Mouse (Mus musculus) retina, postnatal 1 day (tissue): ENCODE data around the gene Apba2.

Experiments used
- DNase-seq: peaks from one replicate; pipeline ENCODE4 v3.0.0-alpha.2; 2012

Apba2 gene

GRCm38 (mm10) chr7:64588636-64589389 is 87.3 kb downstream of the Apba2 start:
- DNase-seq = no peak

- no peak for DNase-seq
Observed at GRCm38 (mm10) chr7:64595256-64595655, 93.8 kb downstream of the Apba2 start.

GRCm38 (mm10) chr7:64596652-64597051 is 95.1 kb downstream of the Apba2 start:
- no peak for DNase-seq

- no peak for DNase-seq
Observed at GRCm38 (mm10) chr7:64609866-64610265, 108.4 kb downstream of the Apba2 start.

GRCm38 (mm10) chr7:64610875-64611274 is 109.4 kb downstream of the Apba2 start:
- DNase-seq = peak; percentile 40

- DNase-seq = no peak
Observed at GRCm38 (mm10) chr7:64619261-64619660, 117.8 kb downstream of the Apba2 start.

GRCm38 (mm10) chr7:64626494-64626893 is 125.0 kb downstream of the Apba2 start:
- no peak for DNase-seq

GRCm38 (mm10) chr7:64627972-64628655 is 126.6 kb downstream of the Apba2 start:
- DNase-seq = peak; percentile 49

GRCm38 (mm10) chr7:64630697-64631096 is 129.2 kb downstream of the Apba2 start:
- DNase-seq = no peak

- DNase-seq = no peak
Observed at GRCm38 (mm10) chr7:64631131-64631530, 129.6 kb downstream of the Apba2 start.

- no peak for DNase-seq
Observed at GRCm38 (mm10) chr7:64631781-64632351, 130.4 kb downstream of the Apba2 start.

GRCm38 (mm10) chr7:64633182-64633581 is 131.7 kb downstream of the Apba2 start:
- DNase-seq = no peak

- no peak for DNase-seq
Observed at GRCm38 (mm10) chr7:64633916-64634315, 132.4 kb downstream of the Apba2 start.

GRCm38 (mm10) chr7:64634482-64634881 is 133.0 kb downstream of the Apba2 start:
- no peak for DNase-seq

- DNase-seq = no peak
Observed at GRCm38 (mm10) chr7:64638922-64639321, 137.4 kb downstream of the Apba2 start.

- no peak for DNase-seq
Observed at GRCm38 (mm10) chr7:64640651-64641050, 139.1 kb downstream of the Apba2 start.

GRCm38 (mm10) chr7:64642903-64643302 is 141.4 kb downstream of the Apba2 start:
- DNase-seq = no peak

GRCm38 (mm10) chr7:64645458-64645857 is 144.0 kb downstream of the Apba2 start:
- DNase-seq = no peak

GRCm38 (mm10) chr7:64646046-64646445 is 144.5 kb downstream of the Apba2 start:
- DNase-seq = peak; percentile 47

GRCm38 (mm10) chr7:64648947-64649607 is 147.6 kb downstream of the Apba2 start:
- no peak for DNase-seq

GRCm38 (mm10) chr7:64651963-64652362 is 150.5 kb downstream of the Apba2 start:
- DNase-seq = no peak

GRCm38 (mm10) chr7:64656787-64657186 is 155.3 kb downstream of the Apba2 start:
- DNase-seq = no peak

- DNase-seq = no peak
Observed at GRCm38 (mm10) chr7:64658914-64659313, 157.4 kb downstream of the Apba2 start.
